Mouse (Mus musculus) liver, embryonic 11.5 days (tissue): ENCODE measurements around the gene Dedd2. TPM values are rescaled to one million over a fixed set of nuclear protein-coding genes. Genes with fewer than 3 reads are reported as not detected.

Experiments used
- ATAC-seq: fragments of 200-750 bp; cut with Nextera tagmentation; replicated peaks from 2 replicates; pipeline ENCODE4 v1.8.0; 2017; ENCODE audit warnings: moderate number of reproducible peaks, mild to moderate bottlenecking, moderate TSS enrichment, moderate library complexity; ENCODE audit not compliant: low FRiP score
- DNase-seq: peaks from one replicate; pipeline ENCODE4 v3.0.0-alpha.2; 2017; ENCODE audit warnings: low spot score
- H3K27ac ChIP-seq: fragments of 300-500 bp; sonication (generic); 2 replicates; pipeline ENCODE4 v1.5.1; 2014; ENCODE audit warnings: mild to moderate bottlenecking, low read depth, low read length, control low read depth
- H3K27me3 ChIP-seq: fragments of 300-500 bp; sonication (generic); replicated peaks from 2 replicates; pipeline ENCODE4 v1.6.1; 2014; ENCODE audit warnings: low read length, mixed read lengths; ENCODE audit not compliant: control insufficient read depth, insufficient read depth
- H3K36me3 ChIP-seq: fragments of 300-500 bp; sonication (generic); 2 replicates; pipeline ENCODE4 v1.6.1; 2014; ENCODE audit warnings: mild to moderate bottlenecking, low read length, moderate library complexity, mixed read lengths; ENCODE audit not compliant: control insufficient read depth, insufficient read depth
- H3K4me1 ChIP-seq: fragments of 300-500 bp; sonication (generic); replicated peaks from 2 replicates; pipeline ENCODE4 v1.6.1; 2014; ENCODE audit warnings: low read length, mixed read lengths; ENCODE audit not compliant: control insufficient read depth, insufficient read depth
- H3K4me2 ChIP-seq: fragments of 300-500 bp; sonication (generic); 2 replicates; pipeline ENCODE4 v1.6.1; 2014; ENCODE audit warnings: mild to moderate bottlenecking, control low read depth, moderate library complexity
- H3K4me3 ChIP-seq: fragments of 300-500 bp; sonication (generic); 2 replicates; pipeline ENCODE4 v1.5.1; 2014; ENCODE audit warnings: low read depth, low read length, control low read depth
- H3K9ac ChIP-seq: fragments of 300-500 bp; sonication (generic); 2 replicates; pipeline ENCODE4 v1.6.1; 2014; ENCODE audit warnings: low read depth, low read length, control low read depth
- H3K9me3 ChIP-seq: fragments of 300-500 bp; sonication (generic); 2 replicates; pipeline ENCODE4 v1.6.1; 2016; ENCODE audit warnings: low read length, inconsistent platforms, mixed read lengths; ENCODE audit not compliant: control insufficient read depth
- WGBS: fragments of 180-500 bp; shearing (Covaris S2); extraction: QIAGEN DNeasy Blood & Tissue Kit; methylation state at CpG from one replicate; pipeline ENCODE4 v1.1.7; 2014; 5-methylcytosine and 5-hydroxymethylcytosine counted together
- polyA plus RNA-seq: library from polyadenylated mRNA; unstranded; fragments of >200 nt; fragmentation: Nextera tagmentation; extraction: Ambion mirVana; gene quantifications from 2 replicates; pipeline ENCODE4 v1.2.1, GENCODE M21; 2014

Dedd2 gene
- polyA plus RNA-seq, 1 experiment from 2014 or later, result 19.6 TPM

DNA sequence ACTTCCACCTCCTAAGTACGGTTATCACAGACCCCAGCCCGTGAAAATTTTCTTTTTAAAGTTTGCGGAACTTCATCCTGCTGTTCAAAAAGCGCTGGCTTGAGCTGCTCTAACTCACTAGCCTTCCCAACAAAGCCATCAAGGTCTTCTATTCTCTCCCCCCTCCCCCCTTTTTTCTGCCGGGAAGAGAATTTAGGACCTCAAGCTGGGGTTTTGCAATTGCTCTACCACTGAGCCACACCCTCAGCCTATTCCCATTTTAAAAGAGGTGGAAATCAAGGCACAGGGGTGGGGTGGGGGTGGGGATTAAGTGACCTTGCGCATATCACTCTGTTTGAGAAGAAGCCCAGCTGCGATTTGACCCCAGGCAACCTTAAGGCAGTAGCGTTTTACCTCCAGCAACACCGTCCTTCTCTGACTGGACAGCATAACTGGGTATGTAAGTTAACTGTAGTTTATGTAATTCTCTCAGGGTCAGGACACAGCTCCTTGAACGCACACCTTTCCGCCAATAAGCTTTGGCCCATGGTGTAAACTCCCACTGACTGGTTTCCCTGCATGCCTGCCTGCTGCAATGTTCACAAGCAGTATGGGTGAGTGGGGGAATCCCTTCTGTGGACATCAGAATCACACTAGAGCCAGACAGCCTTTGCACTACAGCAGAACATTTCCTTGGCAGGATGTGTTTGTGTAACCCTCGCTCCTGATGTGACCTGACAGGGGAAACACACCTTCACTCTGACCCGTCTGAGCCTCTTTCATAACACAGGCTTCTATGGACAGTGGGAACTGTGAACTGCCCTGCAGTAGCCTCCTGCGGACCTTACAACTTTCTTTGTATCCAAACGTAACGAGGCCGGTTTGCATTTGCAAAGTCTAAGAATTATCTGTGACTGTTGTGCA lies 43.8 kb upstream of the Dedd2 start:
- H3K9me3 ChIP-seq, result no peaks in the 10 kb centered on the region
- H3K27me3 ChIP-seq, result no peaks in the 10 kb centered on the region
- WGBS, result 41% methylated on average over 17 of the region's 17 CpGs
- no peaks in the 10 kb centered on the region for H3K36me3 ChIP-seq
- no peak for ATAC-seq
- H3K4me2 ChIP-seq, result no peak overlapping the region; the same call in 1 of the 2 replicates
- peaks cover 21% of the 10 kb centered on the region for H3K4me1 ChIP-seq
- H3K9ac ChIP-seq, result no peak overlapping the region
- no peak for DNase-seq
- H3K27ac ChIP-seq, result no peak overlapping the region
- no peak overlapping the region for H3K4me3 ChIP-seq

DNA sequence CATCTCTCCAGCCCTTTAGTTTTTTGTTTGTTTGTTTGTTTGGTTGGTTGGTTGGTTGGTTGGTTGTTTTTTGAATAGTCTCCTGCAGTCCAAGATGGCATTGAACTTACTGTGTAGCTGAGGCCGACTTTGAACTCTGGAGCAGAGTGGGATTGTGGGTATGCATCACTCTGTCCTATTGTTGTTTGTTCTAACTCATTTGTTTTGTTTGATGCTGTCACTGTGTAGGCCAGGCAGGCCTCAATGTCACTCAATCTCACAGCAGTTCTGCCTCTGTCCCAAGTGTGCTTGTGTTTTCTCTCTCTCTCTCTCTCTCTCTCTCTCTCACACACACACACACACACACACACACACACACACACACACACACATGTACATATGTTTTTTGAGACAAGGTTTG lies 41.5 kb upstream of the Dedd2 start:
- Histone ChIP-seq H3K4me2 (no peak overlapping the region), H3K4me1 (peaks cover 14% of the 10 kb centered on the region), H3K27ac (no peak overlapping the region), H3K9me3 (no peaks in the 10 kb centered on the region), H3K36me3 (no peaks in the 10 kb centered on the region), H3K27me3 (no peaks in the 10 kb centered on the region), H3K4me3 (no peak overlapping the region), H3K9ac (no peak overlapping the region)
- DNase-seq (no peak), ATAC-seq (no peak)
- 81% methylated on average over 1 of the region's 1 CpGs for WGBS

DNA sequence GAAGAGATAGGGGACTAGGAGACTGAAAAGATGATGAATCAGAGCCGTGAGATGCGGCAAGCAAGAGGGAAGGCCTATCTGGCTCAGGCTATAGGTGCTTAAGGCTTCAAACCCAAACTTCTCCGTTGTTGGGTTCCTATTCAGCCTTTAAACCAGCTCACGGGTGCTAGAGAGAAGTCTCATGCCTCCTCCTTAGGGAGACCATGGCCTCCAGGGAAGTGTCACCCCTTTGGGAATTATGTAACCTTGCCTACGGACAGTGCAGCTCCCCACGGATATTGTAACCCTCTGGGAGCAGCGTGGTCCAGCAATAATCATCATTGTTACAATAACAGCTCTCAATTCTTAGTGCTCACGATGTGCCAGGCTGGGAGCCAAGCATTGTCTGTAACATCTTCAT lies 31.4 kb upstream of the Dedd2 start:
- H3K4me1 ChIP-seq, result peaks cover 28% of the 10 kb centered on the region

DNA sequence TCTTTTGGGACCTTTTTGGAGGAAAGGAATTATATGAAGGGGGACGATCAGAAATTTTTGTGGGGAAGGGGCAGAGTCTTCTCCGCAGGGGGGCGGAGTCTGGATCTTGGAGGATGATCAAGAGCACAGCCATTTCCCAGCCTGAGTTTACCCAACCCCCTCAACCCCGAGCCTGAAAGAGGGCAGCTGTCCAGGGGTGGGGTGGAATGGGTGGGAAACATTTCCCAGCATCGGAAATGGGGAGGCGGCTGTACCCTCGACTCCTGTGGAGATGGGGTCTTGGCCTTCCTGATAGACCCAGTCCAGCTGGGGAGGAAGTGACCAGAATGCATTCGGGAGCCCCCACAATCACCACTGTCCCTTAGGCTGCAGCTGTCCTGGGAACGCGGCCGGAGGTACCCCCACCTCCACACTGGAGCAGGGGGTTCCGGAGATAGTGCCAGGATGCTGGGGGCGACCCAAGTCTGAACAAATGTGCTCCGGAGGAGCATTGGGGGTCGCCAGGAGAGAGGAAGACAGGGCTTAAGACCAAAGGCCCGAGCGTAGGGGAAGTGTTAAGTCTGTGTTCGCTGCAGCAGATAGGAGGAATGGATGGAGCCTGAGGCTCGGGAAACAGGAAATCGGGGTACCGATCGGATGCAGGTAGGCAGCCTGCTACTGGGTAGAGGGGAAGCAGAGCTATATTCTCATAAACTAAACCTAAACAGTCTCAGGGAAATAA lies 30.8 kb upstream of the Dedd2 start:
- Histone ChIP-seq H3K27ac (peak overlapping the region; percentile 95), H3K9me3 (no peaks in the 10 kb centered on the region), H3K27me3 (no peaks in the 10 kb centered on the region), H3K4me3 (peak overlapping the region; percentile 97), H3K36me3 (0 out of 2 replicates have a peak, but pooled peaks cover 4% of the 10 kb centered on the region), H3K4me1 (peaks cover 34% of the 10 kb centered on the region), H3K4me2 (peak overlapping the region; percentile 91), H3K9ac (peak overlapping the region; percentile 95)
- 4% methylated on average over 22 of the region's 22 CpGs for WGBS
- ATAC-seq, result peak; percentile 19; the same call in 1 of the 2 replicates
- DNase-seq, result peak; percentile 74

More for the DNA sequence above, 31.4 kb upstream of the Dedd2 start:
- Histone ChIP-seq H3K4me2 (peak overlapping the region; percentile 91), H3K27me3 (no peaks in the 10 kb centered on the region), H3K36me3 (no peaks in the 10 kb centered on the region), H3K9ac (peak overlapping the region; percentile 95), H3K9me3 (no peaks in the 10 kb centered on the region), H3K27ac (peak overlapping the region; percentile 95), H3K4me3 (peak overlapping the region; percentile 97; the same call in 1 of the 2 replicates)
- no peak for ATAC-seq
- WGBS, result 31% methylated on average over 8 of the region's 8 CpGs
- no peak for DNase-seq

DNA sequence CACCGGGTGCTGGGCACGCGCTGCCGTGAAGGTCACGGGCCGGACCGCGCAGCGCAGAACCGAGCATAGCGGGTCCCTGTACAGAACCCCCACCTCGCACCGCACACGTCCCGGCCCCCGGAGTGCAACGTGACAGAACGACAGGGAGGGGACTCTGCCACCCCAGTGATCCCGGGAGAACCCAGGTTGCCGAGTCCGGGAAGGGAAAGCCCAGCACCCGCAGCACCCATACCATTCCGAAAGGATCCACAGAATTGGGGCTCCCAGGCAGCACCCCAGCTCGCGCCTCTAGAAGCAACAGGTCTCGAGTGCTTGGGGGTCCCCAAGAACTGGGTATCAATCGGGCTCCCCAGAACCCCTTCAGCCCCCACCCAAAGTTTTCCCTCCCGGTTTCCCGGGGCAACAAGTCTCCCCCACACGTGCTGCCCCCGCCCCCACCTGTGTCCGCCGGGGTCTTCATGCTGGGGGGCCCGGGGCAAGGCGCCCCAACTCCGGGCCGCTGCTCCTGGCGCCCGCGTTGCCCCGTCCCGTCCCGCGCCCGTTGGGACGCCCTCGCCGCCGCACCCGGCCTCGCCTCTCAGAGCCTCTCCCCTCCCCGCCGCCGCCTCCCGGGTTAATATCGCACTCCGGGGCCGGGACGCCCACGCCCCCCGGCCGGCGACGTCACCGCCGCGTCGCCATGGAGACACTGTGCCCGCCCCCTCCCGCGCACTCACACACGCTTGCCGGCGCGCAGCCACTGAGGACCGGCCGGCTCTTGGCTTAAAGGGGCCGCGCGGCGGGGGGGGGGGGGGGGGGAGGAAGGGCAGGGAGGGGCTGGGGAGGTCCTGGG lies 29.9 kb upstream of the Dedd2 start, which contains the start of gene Erf:
Gene Erf (minus strand): TSS at position 621 of the 832 bp plus-strand sequence.
- no peaks in the 10 kb centered on the region for H3K9me3 ChIP-seq
- H3K9ac ChIP-seq, result peak within 1 kb of the TSS; percentile 95
- DNase-seq (peak; percentile 99), ATAC-seq (peak; percentile 83)
- H3K36me3 ChIP-seq, result peaks cover 10% of the 10 kb centered on the region; the same call in 1 of the 2 replicates
- under 1% methylated on average over 68 of the region's 81 CpGs for WGBS
- peak within 1 kb of the TSS; percentile 95 for H3K27ac ChIP-seq
- peak within 1 kb of the TSS; percentile 97 for H3K4me3 ChIP-seq
- peaks cover 37% of the 10 kb centered on the region for H3K4me1 ChIP-seq
- peak within 1 kb of the TSS; percentile 91 for H3K4me2 ChIP-seq
- no peaks in the 10 kb centered on the region for H3K27me3 ChIP-seq

DNA sequence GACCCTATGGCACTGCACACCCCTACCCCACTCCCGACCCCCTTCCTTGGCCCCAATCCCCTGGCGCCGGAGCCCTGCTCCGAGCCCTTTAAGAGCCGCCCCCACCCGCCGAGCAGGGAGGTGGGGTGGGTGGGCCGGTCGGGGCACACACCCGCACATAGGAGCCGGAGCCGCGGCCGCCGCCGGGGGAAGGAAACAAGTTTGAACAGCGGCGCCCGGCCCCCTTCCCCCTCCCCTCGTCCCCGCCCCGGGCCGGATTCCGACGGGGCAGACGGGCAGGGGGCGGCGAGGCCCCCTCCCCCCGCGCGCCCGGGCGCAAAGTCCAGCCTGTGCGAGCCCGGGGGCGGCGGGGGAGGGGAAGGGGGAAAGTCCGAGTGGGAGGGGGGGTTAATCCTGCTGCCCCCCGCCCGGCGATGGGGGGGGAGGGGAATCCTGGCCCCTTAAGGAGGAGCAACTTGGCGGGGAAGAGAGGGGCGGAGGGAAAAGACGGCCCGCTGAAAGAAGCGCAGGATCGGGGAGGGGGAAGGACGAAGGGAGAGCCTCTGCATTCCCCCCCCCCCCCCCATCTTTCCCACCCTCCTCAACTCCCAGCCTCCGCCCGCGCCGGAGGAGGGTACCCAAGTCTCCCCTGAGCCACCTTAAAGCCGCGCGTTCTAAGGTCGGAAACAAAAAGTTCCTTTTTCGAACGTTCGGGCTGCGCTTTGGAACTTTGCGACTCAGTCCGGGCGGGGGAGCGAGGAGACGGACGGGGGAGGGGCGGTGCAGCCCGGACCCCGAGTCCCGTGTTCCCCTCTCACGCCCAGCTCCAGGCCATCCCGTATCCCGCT lies 29.1 kb upstream of the Dedd2 start:
- Histone ChIP-seq H3K9ac (peak overlapping the region; percentile 95), H3K36me3 (peaks cover 13% of the 10 kb centered on the region), H3K9me3 (no peaks in the 10 kb centered on the region), H3K27me3 (no peaks in the 10 kb centered on the region), H3K4me1 (peaks cover 37% of the 10 kb centered on the region), H3K27ac (peak overlapping the region; percentile 95), H3K4me2 (peak overlapping the region; percentile 91), H3K4me3 (peak overlapping the region; percentile 97)
- under 1% methylated on average over 42 of the region's 73 CpGs for WGBS
- peak; percentile 84 for DNase-seq
- ATAC-seq, result peak; percentile 53

DNA sequence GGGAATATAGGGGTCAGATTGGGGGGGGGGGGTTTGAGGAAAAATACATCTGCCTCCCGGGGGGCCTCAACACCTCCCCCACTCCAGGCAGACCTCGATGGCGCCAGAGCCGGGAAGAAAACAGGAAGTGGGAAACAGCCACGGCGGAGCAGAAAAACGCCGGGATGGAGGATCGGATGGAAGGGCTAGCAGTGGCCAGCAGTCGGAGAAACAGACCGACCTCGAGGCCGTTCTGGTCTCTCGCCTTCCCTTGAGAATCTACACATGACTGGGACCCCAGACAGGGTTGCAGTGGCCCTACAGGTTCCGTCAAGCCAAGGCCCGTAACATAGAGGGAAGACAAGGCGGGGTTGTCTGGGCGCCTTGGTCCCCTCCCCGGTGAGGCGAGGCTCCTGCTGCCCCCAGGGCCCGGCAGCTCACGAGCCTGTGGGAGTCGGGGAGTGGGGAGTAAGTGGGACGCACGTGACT lies 28.5 kb upstream of the Dedd2 start:
- peaks cover 19% of the 10 kb centered on the region for H3K36me3 ChIP-seq
- DNase-seq (no peak), ATAC-seq (peak; percentile 16)
- H3K9me3 ChIP-seq, result no peaks in the 10 kb centered on the region
- peak overlapping the region; percentile 91 for H3K4me2 ChIP-seq
- under 1% methylated on average over 24 of the region's 25 CpGs for WGBS
- H3K27ac ChIP-seq, result peak overlapping the region; percentile 95
- H3K4me3 ChIP-seq, result peak overlapping the region; percentile 97
- peak overlapping the region; percentile 95 for H3K9ac ChIP-seq
- no peaks in the 10 kb centered on the region for H3K27me3 ChIP-seq
- peaks cover 37% of the 10 kb centered on the region for H3K4me1 ChIP-seq
